Mouse (Mus musculus) stomach, embryonic 15.5 days (tissue): ENCODE results near the gene Xrcc5. TPM values are rescaled to one million over a fixed set of nuclear protein-coding genes. Genes with fewer than 3 reads are reported as not detected.

Experiments used
- ATAC-seq: fragments of 200-750 bp; cut with Nextera tagmentation; 2 replicates; pipeline ENCODE4 v1.8.0; 2017; ENCODE audit warnings: low read depth, moderate number of reproducible peaks, moderate TSS enrichment; ENCODE audit not compliant: insufficient read depth, low FRiP score
- H3K27ac ChIP-seq: fragments of 300-500 bp; sonication (generic); 2 replicates; pipeline ENCODE4 v1.5.1; 2015; ENCODE audit warnings: mild to moderate bottlenecking, inconsistent platforms
- H3K27me3 ChIP-seq: fragments of 300-500 bp; sonication (generic); replicated peaks from 2 replicates; pipeline ENCODE4 v1.6.1; 2015; ENCODE audit warnings: inconsistent platforms
- H3K36me3 ChIP-seq: fragments of 300-500 bp; sonication (generic); 2 replicates; pipeline ENCODE4 v1.6.1; 2015; ENCODE audit warnings: inconsistent platforms
- H3K4me1 ChIP-seq: fragments of 300-500 bp; sonication (generic); 2 replicates; pipeline ENCODE4 v1.6.1; 2015; ENCODE audit warnings: inconsistent platforms
- H3K4me2 ChIP-seq: fragments of 300-500 bp; sonication (generic); 2 replicates; pipeline ENCODE4 v1.6.1; 2015; ENCODE audit warnings: mild to moderate bottlenecking, inconsistent platforms
- H3K4me3 ChIP-seq: fragments of 300-500 bp; sonication (generic); replicated peaks from 2 replicates; pipeline ENCODE4 v1.5.1; 2015; ENCODE audit warnings: inconsistent platforms
- H3K9ac ChIP-seq: fragments of 300-500 bp; sonication (generic); 2 replicates; pipeline ENCODE4 v1.6.1; 2015; ENCODE audit warnings: inconsistent platforms
- H3K9me3 ChIP-seq: fragments of 300-500 bp; sonication (generic); 2 replicates; pipeline ENCODE4 v1.6.1; 2016; ENCODE audit warnings: inconsistent platforms
- WGBS: fragments of 180-500 bp; shearing (Covaris S2); methylation state at CpG from one replicate; pipeline ENCODE4 v1.1.7; 2015; 5-methylcytosine and 5-hydroxymethylcytosine counted together
- polyA plus RNA-seq: library from polyadenylated mRNA; unstranded; fragments of >200 nt; fragmentation: Nextera tagmentation; extraction: Ambion mirVana; gene quantifications from 2 replicates; pipeline ENCODE4 v1.2.1, GENCODE M21; 2015

The Xrcc5 gene
- polyA plus RNA-seq, 1 experiment from 2014 or later = 34.5 TPM

GRCm38 (mm10) chr1:72400616-72401015 lies 93.4 kb downstream of the Xrcc5 start:
- no peak for ATAC-seq
- Histone ChIP-seq H3K27me3 (no peaks in the 10 kb centered on the region), H3K27ac (no peak overlapping the region), H3K9me3 (no peaks in the 10 kb centered on the region), H3K4me1 (no peaks in the 10 kb centered on the region), H3K9ac (no peak overlapping the region), H3K4me3 (no peak overlapping the region), H3K4me2 (no peak overlapping the region), H3K36me3 (no peaks in the 10 kb centered on the region)
- 61% methylated on average over 9 of the region's 9 CpGs for whole genome bisulfite sequencing

GRCm38 (mm10) chr1:72401331-72402069 lies 94.3 kb downstream of the Xrcc5 start:
- ATAC-seq = no peak
- no peak overlapping the region for H3K4me2 ChIP-seq
- 66% methylated on average over 8 of the region's 8 CpGs for WGBS
- no peak overlapping the region for H3K4me3 ChIP-seq
- no peaks in the 10 kb centered on the region for H3K9me3 ChIP-seq
- H3K36me3 ChIP-seq = no peaks in the 10 kb centered on the region
- no peak overlapping the region for H3K27ac ChIP-seq
- H3K27me3 ChIP-seq = no peaks in the 10 kb centered on the region
- H3K9ac ChIP-seq = no peak overlapping the region
- H3K4me1 ChIP-seq = no peaks in the 10 kb centered on the region

- Histone ChIP-seq H3K4me1 (no peaks in the 10 kb centered on the region), H3K4me3 (no peak overlapping the region), H3K27ac (no peak overlapping the region), H3K36me3 (no peaks in the 10 kb centered on the region), H3K9me3 (no peaks in the 10 kb centered on the region), H3K9ac (no peak overlapping the region), H3K27me3 (no peaks in the 10 kb centered on the region), H3K4me2 (no peak overlapping the region)
- WGBS = 48% methylated on average over 14 of the region's 14 CpGs
- ATAC-seq = no peak
Observed at GRCm38 (mm10) chr1:72406505-72407079, 99.4 kb downstream of the Xrcc5 start.

GRCm38 (mm10) chr1:72409936-72410335 lies 102.7 kb downstream of the Xrcc5 start:
- 81% methylated on average over 5 of the region's 5 CpGs for WGBS
- no peak overlapping the region for H3K4me3 ChIP-seq
- H3K4me2 ChIP-seq = no peak overlapping the region
- H3K4me1 ChIP-seq = 0 out of 2 replicates have a peak, but pooled peaks cover 2% of the 10 kb centered on the region
- no peaks in the 10 kb centered on the region for H3K27me3 ChIP-seq
- no peaks in the 10 kb centered on the region for H3K9me3 ChIP-seq
- ATAC-seq = no peak
- no peak overlapping the region for H3K9ac ChIP-seq
- H3K36me3 ChIP-seq = no peaks in the 10 kb centered on the region
- no peak overlapping the region for H3K27ac ChIP-seq

GRCm38 (mm10) chr1:72411108-72411507 lies 103.9 kb downstream of the Xrcc5 start:
- 92% methylated on average over 8 of the region's 8 CpGs for WGBS
- H3K4me2 ChIP-seq = no peak overlapping the region
- ATAC-seq = no peak
- 0 out of 2 replicates have a peak, but pooled peaks cover 2% of the 10 kb centered on the region for H3K4me1 ChIP-seq
- no peak overlapping the region for H3K27ac ChIP-seq
- no peaks in the 10 kb centered on the region for H3K27me3 ChIP-seq
- no peak overlapping the region for H3K9ac ChIP-seq
- no peak overlapping the region for H3K4me3 ChIP-seq
- no peaks in the 10 kb centered on the region for H3K9me3 ChIP-seq
- H3K36me3 ChIP-seq = no peaks in the 10 kb centered on the region

GRCm38 (mm10) chr1:72413205-72413604 lies 106.0 kb downstream of the Xrcc5 start:
- H3K27me3 ChIP-seq = no peaks in the 10 kb centered on the region
- no peaks in the 10 kb centered on the region for H3K36me3 ChIP-seq
- H3K27ac ChIP-seq = no peak overlapping the region
- 0 out of 2 replicates have a peak, but pooled peaks cover 2% of the 10 kb centered on the region for H3K4me1 ChIP-seq
- no peak overlapping the region for H3K4me2 ChIP-seq
- no peaks in the 10 kb centered on the region for H3K9me3 ChIP-seq
- no peak overlapping the region for H3K4me3 ChIP-seq
- ATAC-seq = no peak
- no peak overlapping the region for H3K9ac ChIP-seq
- WGBS = 85% methylated on average over 8 of the region's 8 CpGs

GRCm38 (mm10) chr1:72414133-72414532 lies 106.9 kb downstream of the Xrcc5 start:
- Histone ChIP-seq H3K36me3 (no peaks in the 10 kb centered on the region), H3K9me3 (no peaks in the 10 kb centered on the region), H3K27me3 (no peaks in the 10 kb centered on the region), H3K27ac (no peak overlapping the region), H3K4me3 (no peak overlapping the region), H3K9ac (no peak overlapping the region), H3K4me1 (0 out of 2 replicates have a peak, but pooled peaks cover 2% of the 10 kb centered on the region), H3K4me2 (no peak overlapping the region)
- WGBS = 75% methylated on average over 8 of the region's 8 CpGs
- ATAC-seq = no peak

GRCm38 (mm10) chr1:72414561-72415253 lies 107.5 kb downstream of the Xrcc5 start:
- peak; percentile 56; the same call in 1 of the 2 replicates for ATAC-seq
- Histone ChIP-seq H3K27me3 (no peaks in the 10 kb centered on the region), H3K9me3 (no peaks in the 10 kb centered on the region), H3K9ac (no peak overlapping the region), H3K36me3 (no peaks in the 10 kb centered on the region), H3K27ac (no peak overlapping the region), H3K4me1 (0 out of 2 replicates have a peak, but pooled peaks cover 2% of the 10 kb centered on the region), H3K4me3 (no peak overlapping the region), H3K4me2 (no peak overlapping the region)
- 59% methylated on average over 8 of the region's 8 CpGs for WGBS

- Histone ChIP-seq H3K9me3 (no peaks in the 10 kb centered on the region), H3K4me2 (no peak overlapping the region), H3K4me1 (0 out of 2 replicates have a peak, but pooled peaks cover 2% of the 10 kb centered on the region), H3K27me3 (no peaks in the 10 kb centered on the region), H3K36me3 (no peaks in the 10 kb centered on the region), H3K27ac (no peak overlapping the region), H3K4me3 (no peak overlapping the region), H3K9ac (no peak overlapping the region)
- no peak for ATAC-seq
- WGBS = 71% methylated on average over 8 of the region's 8 CpGs
Observed at GRCm38 (mm10) chr1:72418744-72419655, 111.8 kb downstream of the Xrcc5 start.

- ATAC-seq = no peak
- 58% methylated on average over 2 of the region's 2 CpGs for WGBS
Observed at GRCm38 (mm10) chr1:72420220-72420619, 113.0 kb downstream of the Xrcc5 start.

GRCm38 (mm10) chr1:72422121-72422520 lies 114.9 kb downstream of the Xrcc5 start:
- H3K4me3 ChIP-seq = no peak overlapping the region
- H3K9ac ChIP-seq = no peak overlapping the region
- WGBS = 89% methylated on average over 4 of the region's 4 CpGs
- no peaks in the 10 kb centered on the region for H3K9me3 ChIP-seq
- H3K27me3 ChIP-seq = no peaks in the 10 kb centered on the region
- ATAC-seq = no peak
- no peak overlapping the region for H3K27ac ChIP-seq
- no peaks in the 10 kb centered on the region for H3K4me1 ChIP-seq
- no peak overlapping the region for H3K4me2 ChIP-seq
- H3K36me3 ChIP-seq = no peaks in the 10 kb centered on the region

More at GRCm38 (mm10) chr1:72420220-72420619, 113.0 kb downstream of the Xrcc5 start:
- no peak overlapping the region for H3K4me3 ChIP-seq
- H3K4me1 ChIP-seq = no peaks in the 10 kb centered on the region
- H3K27me3 ChIP-seq = no peaks in the 10 kb centered on the region
- H3K9ac ChIP-seq = no peak overlapping the region
- H3K4me2 ChIP-seq = no peak overlapping the region
- no peak overlapping the region for H3K27ac ChIP-seq
- H3K36me3 ChIP-seq = no peaks in the 10 kb centered on the region
- H3K9me3 ChIP-seq = no peaks in the 10 kb centered on the region
